Mouse (Mus musculus) limb, embryonic 14.5 days (tissue): ENCODE measurements around the gene Ddx50. TPM values are rescaled to one million over a fixed set of nuclear protein-coding genes. Genes with fewer than 3 reads are reported as not detected.
"Not testable (repeated sequence)": the region's sequence is repeated elsewhere in the genome, so short reads cannot be mapped to it uniquely, and the experiment has no call there.

Experiments used
- ATAC-seq: fragments of 200-750 bp; cut with Nextera tagmentation; 2 replicates; pipeline ENCODE4 v1.8.0; 2017; ENCODE audit warnings: low read depth, moderate number of reproducible peaks, moderate TSS enrichment; ENCODE audit not compliant: low FRiP score
- DNase-seq: peaks from one replicate; pipeline ENCODE4 v3.0.0-alpha.2; 2015; ENCODE audit warnings: low spot score
- H3K27ac ChIP-seq: fragments of 300-500 bp; sonication (generic); replicated peaks from 2 replicates; pipeline ENCODE4 v1.5.1; 2014; ENCODE audit warnings: low read depth, mild to moderate bottlenecking, low read length, moderate library complexity, mixed read lengths
- H3K27me3 ChIP-seq: fragments of 300-500 bp; sonication (generic); 2 replicates; pipeline ENCODE4 v1.6.1; 2014; ENCODE audit warnings: low read length, mixed read lengths; ENCODE audit not compliant: control insufficient read depth, insufficient read depth
- H3K36me3 ChIP-seq: fragments of 300-500 bp; sonication (generic); 2 replicates; pipeline ENCODE4 v1.6.1; 2014; ENCODE audit warnings: mild to moderate bottlenecking, low read length, moderate library complexity, mixed read lengths; ENCODE audit not compliant: control insufficient read depth, insufficient read depth
- H3K4me1 ChIP-seq: fragments of 300-500 bp; sonication (generic); 2 replicates; pipeline ENCODE4 v1.6.1; 2014; ENCODE audit warnings: antibody characterized with exemption, low read length, mixed read lengths; ENCODE audit not compliant: control insufficient read depth, insufficient read depth
- H3K4me2 ChIP-seq: fragments of 300-500 bp; sonication (generic); replicated peaks from 2 replicates; pipeline ENCODE4 v1.6.1; 2014; ENCODE audit warnings: low read depth, mild to moderate bottlenecking, low read length, moderate library complexity; ENCODE audit not compliant: severe bottlenecking
- H3K4me3 ChIP-seq: fragments of 300-500 bp; sonication (generic); replicated peaks from 2 replicates; pipeline ENCODE4 v1.5.1; 2014; ENCODE audit warnings: low read length
- H3K9ac ChIP-seq: fragments of 300-500 bp; sonication (generic); 2 replicates; pipeline ENCODE4 v1.6.1; 2014; ENCODE audit warnings: mild to moderate bottlenecking, low read depth, low read length, moderate library complexity; ENCODE audit not compliant: severe bottlenecking
- H3K9me3 ChIP-seq: fragments of 300-500 bp; sonication (generic); 2 replicates; pipeline ENCODE4 v1.6.1; 2016; ENCODE audit warnings: low read length; ENCODE audit not compliant: control insufficient read depth
- POLR2A ChIP-seq: fragments of 200-500 bp; IDR thresholded peaks from 2 replicates; pipeline ENCODE4 v1.8.0; 2012; ENCODE audit warnings: inconsistent platforms, mild to moderate bottlenecking, moderate library complexity, borderline replicate concordance; ENCODE audit not compliant: insufficient read depth, insufficient read length; ENCODE audit errors: extremely low read depth
- WGBS: fragments of 180-500 bp; shearing (Covaris S2); extraction: QIAGEN DNeasy Blood & Tissue Kit; methylation state at CpG from one replicate; pipeline ENCODE4 v1.1.7; 2014; 5-methylcytosine and 5-hydroxymethylcytosine counted together
- polyA plus RNA-seq, 2 experiments: library from polyadenylated mRNA; depleted of rRNA in 1 of 2; stranded (reverse) in 1 of 2; unstranded in 1 of 2; fragments of >200 nt; fragmentation: Nextera tagmentation in 1 of 2; extraction: Ambion mirVana in 1 of 2; gene quantifications; 2 replicates each; pipeline versions ENCODE4 v1.2.1 to v1.2.3; 2012 to 2014

Ddx50 gene
- polyA plus RNA-seq, 2 experiments, result 120 to 165 TPM

- no peak for DNase-seq
- no peaks in the 10 kb centered on the region; the same call in 1 of the 2 replicates for H3K4me1 ChIP-seq
- H3K9me3 ChIP-seq, result no peaks in the 10 kb centered on the region
- no peak for TF ChIP-seq POLR2A
- peak overlapping the region; percentile 16; the same call in 1 of the 2 replicates for H3K27ac ChIP-seq
- H3K4me2 ChIP-seq, result peak overlapping the region; percentile 91
- peak overlapping the region; percentile 91 for H3K4me3 ChIP-seq
- no peaks in the 10 kb centered on the region for H3K27me3 ChIP-seq
- no peak for ATAC-seq
- peak overlapping the region; percentile 78 for H3K9ac ChIP-seq
- H3K36me3 ChIP-seq, result peaks cover 20% of the 10 kb centered on the region
- 10% methylated on average over 20 of the region's 20 CpGs for WGBS
Observed at GRCm38 (mm10) chr10:62601053-62601791, 49.8 kb downstream of the Ddx50 start.

GRCm38 (mm10) chr10:62600056-62600455 is 51.0 kb downstream of the Ddx50 start:
- no peak overlapping the region for H3K27ac ChIP-seq
- H3K27me3 ChIP-seq, result no peaks in the 10 kb centered on the region
- 84% methylated on average over 6 of the region's 6 CpGs for WGBS
- H3K4me2 ChIP-seq, result no peak overlapping the region
- DNase-seq (no peak), ATAC-seq (no peak)
- no peaks in the 10 kb centered on the region; the same call in 1 of the 2 replicates for H3K4me1 ChIP-seq
- H3K4me3 ChIP-seq, result no peak overlapping the region
- H3K9ac ChIP-seq, result no peak overlapping the region
- no peaks in the 10 kb centered on the region for H3K9me3 ChIP-seq
- peaks cover 21% of the 10 kb centered on the region for H3K36me3 ChIP-seq
- TF ChIP-seq POLR2A, result no peak

GRCm38 (mm10) chr10:62599311-62599710 is 51.7 kb downstream of the Ddx50 start:
- not testable (repeated sequence) for H3K27me3 ChIP-seq, DNase-seq, ATAC-seq, H3K27ac ChIP-seq, H3K4me2 ChIP-seq, H3K9ac ChIP-seq, H3K4me3 ChIP-seq, H3K4me1 ChIP-seq, H3K9me3 ChIP-seq
- peaks cover 27% of the 10 kb centered on the region for H3K36me3 ChIP-seq
- WGBS, result 88% methylated on average over 3 of the region's 3 CpGs

- Histone ChIP-seq H3K4me2 (no peak overlapping the region), H3K27ac (no peak overlapping the region), H3K36me3 (peaks cover 74% of the 10 kb centered on the region), H3K4me3 (no peak overlapping the region), H3K9me3 (no peaks in the 10 kb centered on the region), H3K9ac (peak overlapping the region; percentile 16; the same call in 1 of the 2 replicates), H3K4me1 (no peaks in the 10 kb centered on the region), H3K27me3 (no peaks in the 10 kb centered on the region)
- WGBS, result 87% methylated on average over 7 of the region's 7 CpGs
- TF ChIP-seq POLR2A, result no peak
- ATAC-seq (no peak), DNase-seq (no peak)
Observed at GRCm38 (mm10) chr10:62592496-62592895, 58.5 kb downstream of the Ddx50 start.

- Histone ChIP-seq H3K4me3 (no peak overlapping the region), H3K36me3 (peaks cover 86% of the 10 kb centered on the region), H3K4me2 (no peak overlapping the region), H3K9ac (no peak overlapping the region), H3K27me3 (no peaks in the 10 kb centered on the region), H3K27ac (no peak overlapping the region), H3K9me3 (no peaks in the 10 kb centered on the region), H3K4me1 (no peaks in the 10 kb centered on the region)
- DNase-seq (peak; percentile 93), ATAC-seq (peak; percentile 50; the same call in 1 of the 2 replicates)
- WGBS, result 38% methylated on average over 6 of the region's 6 CpGs
- no peak for TF ChIP-seq POLR2A
Observed at GRCm38 (mm10) chr10:62590200-62590599, 60.8 kb downstream of the Ddx50 start.
